Mouse (Mus musculus) CH12.LX (cell line): ENCODE measurements at regions not wholly inside any gene's neighbourhood (a gene's known extent, or its start where the extent isn't known, plus 50 kb on each side); places are given as distances from the start of the nearest gene placed in this dataset.

Experiments
- DNase-seq: peaks from one replicate; pipeline ENCODE4 v3.0.0-alpha.2; 2013; ENCODE audit errors: extremely low read depth
- H3K27ac ChIP-seq: 2 replicates; pipeline ENCODE4 v1.5.1; 2012; ENCODE audit warnings: low read depth, mild to moderate bottlenecking, control low read depth, moderate library complexity; ENCODE audit not compliant: insufficient read depth
- H3K27me3 ChIP-seq: replicated peaks from 2 replicates; pipeline ENCODE3; 2012; ENCODE audit warnings: inconsistent platforms
- H3K36me3 ChIP-seq, 2 experiments: replicated peaks in 1 of 2; 2 replicates each; pipeline versions ENCODE3 to v1.6.1; 2012; ENCODE audit warnings: inconsistent platforms in 1 of 2, low read length in 1 of 2, mild to moderate bottlenecking in 1 of 2, mixed read lengths in 1 of 2, moderate library complexity in 1 of 2; ENCODE audit not compliant: control insufficient read depth in 1 of 2, insufficient read depth in 1 of 2
- H3K4me1 ChIP-seq, 2 experiments: 2 replicates each; pipeline ENCODE4 v1.6.1; 2012; ENCODE audit warnings: inconsistent platforms in 1 of 2, moderate library complexity in 1 of 2; ENCODE audit not compliant: insufficient read depth in 2 of 2, control insufficient read depth in 1 of 2
- H3K4me2 ChIP-seq: 2 replicates; pipeline ENCODE4 v1.6.1; 2012; ENCODE audit warnings: low read depth, mild to moderate bottlenecking, control low read depth; ENCODE audit not compliant: poor library complexity, insufficient read depth, severe bottlenecking
- H3K4me3 ChIP-seq, 3 experiments: fragments of 150-350 bp in 1 of 3; sonication (generic) in 1 of 3; replicated peaks in 1 of 3; 2 replicates each; pipeline versions ENCODE3 to v1.5.1; 2011 to 2012; ENCODE audit warnings: low read depth in 2 of 3, low read length in 2 of 3, mild to moderate bottlenecking in 2 of 3, moderate library complexity in 2 of 3, control low read depth in 1 of 3, improper control_type of control experiment in 1 of 3, inconsistent platforms in 1 of 3, mixed read lengths in 1 of 3; ENCODE audit not compliant: poor library complexity in 1 of 3
- H3K79me2 ChIP-seq: replicated peaks from 2 replicates; pipeline ENCODE4 v1.6.1; 2012; ENCODE audit warnings: mild to moderate bottlenecking, moderate library complexity; ENCODE audit not compliant: control insufficient read depth, poor library complexity, insufficient read depth, severe bottlenecking; ENCODE audit errors: extremely low read depth
- H3K9ac ChIP-seq: 2 replicates; pipeline ENCODE4 v1.6.1; 2012; ENCODE audit warnings: low read depth, mild to moderate bottlenecking, control low read depth, moderate library complexity; ENCODE audit not compliant: insufficient read depth
- H3K9me3 ChIP-seq: replicated peaks from 2 replicates; pipeline ENCODE3; 2012; ENCODE audit warnings: low read length, inconsistent platforms, mixed read lengths
- BHLHE40 ChIP-seq: IDR thresholded peaks from 2 replicates; pipeline ENCODE4 v1.6.1; 2011; ENCODE audit warnings: mild to moderate bottlenecking, low read depth, low read length, improper control_type of control experiment
- E2F4 ChIP-seq: IDR thresholded peaks from 2 replicates; pipeline ENCODE4 v1.6.1; 2011; ENCODE audit warnings: low read depth, low read length, improper control_type of control experiment; ENCODE audit not compliant: insufficient replicate concordance
- ETS1 ChIP-seq: conservative IDR thresholded peaks from 2 replicates; pipeline ENCODE4 v1.6.1; 2012; ENCODE audit warnings: low read depth, mild to moderate bottlenecking, inconsistent platforms, low read length, improper control_type of control experiment, moderate library complexity
- IRF4 ChIP-seq: IDR thresholded peaks from 2 replicates; pipeline ENCODE4 v1.6.1; 2014; ENCODE audit warnings: low read depth, mild to moderate bottlenecking, inconsistent platforms, low read length, improper control_type of control experiment
- JUN ChIP-seq: IDR thresholded peaks from 2 replicates; pipeline ENCODE4 v1.6.1; 2011; ENCODE audit warnings: low read depth, mild to moderate bottlenecking, low read length, improper control_type of control experiment, moderate library complexity; ENCODE audit not compliant: insufficient read depth
- JUND ChIP-seq: conservative IDR thresholded peaks from 2 replicates; pipeline ENCODE4 v1.6.1; 2011; ENCODE audit warnings: low read depth, low read length, improper control_type of control experiment
- KAT2A ChIP-seq: IDR thresholded peaks from 2 replicates; pipeline ENCODE4 v1.6.1; 2012; ENCODE audit warnings: low read length, improper control_type of control experiment, inconsistent platforms; ENCODE audit not compliant: insufficient replicate concordance
- MAX ChIP-seq: IDR thresholded peaks from 2 replicates; pipeline ENCODE4 v1.6.1; 2011; ENCODE audit warnings: low read length, improper control_type of control experiment
- NRF1 ChIP-seq: IDR thresholded peaks from 2 replicates; pipeline ENCODE4 v1.6.1; 2014; ENCODE audit warnings: low read depth, mild to moderate bottlenecking, inconsistent platforms, low read length, improper control_type of control experiment, moderate library complexity
- PAX5 ChIP-seq: IDR thresholded peaks from 2 replicates; pipeline ENCODE4 v1.6.1; 2012; ENCODE audit warnings: low read length, inconsistent platforms, mixed read lengths
- POLR2A ChIP-seq: IDR thresholded peaks from 2 replicates; pipeline ENCODE4 v1.6.1; 2011; ENCODE audit warnings: low read depth, mild to moderate bottlenecking, improper control_type of control experiment, low read length
- RAD21 ChIP-seq: IDR thresholded peaks from 2 replicates; pipeline ENCODE4 v1.6.1; 2011; ENCODE audit warnings: low read depth, mild to moderate bottlenecking, low read length, improper control_type of control experiment, moderate library complexity
- RCOR1 ChIP-seq: conservative IDR thresholded peaks from 2 replicates; pipeline ENCODE4 v1.6.1; 2012; ENCODE audit warnings: low read depth, mild to moderate bottlenecking, inconsistent platforms, low read length, improper control_type of control experiment
- SMC3 ChIP-seq: IDR thresholded peaks from 2 replicates; pipeline ENCODE4 v1.6.1; 2011; ENCODE audit warnings: low read depth, low read length, improper control_type of control experiment
- TBP ChIP-seq: conservative IDR thresholded peaks from 2 replicates; pipeline ENCODE4 v1.6.1; 2011; ENCODE audit warnings: low read depth, low read length, improper control_type of control experiment
- USF2 ChIP-seq: conservative IDR thresholded peaks from 2 replicates; pipeline ENCODE4 v1.6.1; 2011; ENCODE audit warnings: low read depth, low read length, improper control_type of control experiment
- ZKSCAN1 ChIP-seq: IDR thresholded peaks from 2 replicates; pipeline ENCODE4 v1.6.1; 2012; ENCODE audit warnings: low read depth, inconsistent platforms, low read length, improper control_type of control experiment, borderline replicate concordance
- ZMIZ1 ChIP-seq: IDR thresholded peaks from 2 replicates; pipeline ENCODE4 v1.6.1; 2012; ENCODE audit warnings: low read depth, mild to moderate bottlenecking, inconsistent platforms, low read length, improper control_type of control experiment
- dilution Hi-C: fragments of 300-500 bp; cut with MboI; formaldehyde crosslinking; loops from 2 replicates; pipeline ENCODE4 v1.14.3; 2020; ENCODE audit warnings: low sequenced_read_pairs; ENCODE audit not compliant: extremely low pct_unique_long_range_greater_than_20kb, extremely low pct_ligation_motif_present
- in situ Hi-C: fragments of 300-500 bp; cut with MboI; formaldehyde crosslinking; loops from 3 replicates; pipeline ENCODE4 v1.14.3; 2019; ENCODE audit warnings: low sequenced_read_pairs, low pct_ligation_motif_present, low pct_unique_long_range_greater_than_20kb, mixed read lengths

DNA sequence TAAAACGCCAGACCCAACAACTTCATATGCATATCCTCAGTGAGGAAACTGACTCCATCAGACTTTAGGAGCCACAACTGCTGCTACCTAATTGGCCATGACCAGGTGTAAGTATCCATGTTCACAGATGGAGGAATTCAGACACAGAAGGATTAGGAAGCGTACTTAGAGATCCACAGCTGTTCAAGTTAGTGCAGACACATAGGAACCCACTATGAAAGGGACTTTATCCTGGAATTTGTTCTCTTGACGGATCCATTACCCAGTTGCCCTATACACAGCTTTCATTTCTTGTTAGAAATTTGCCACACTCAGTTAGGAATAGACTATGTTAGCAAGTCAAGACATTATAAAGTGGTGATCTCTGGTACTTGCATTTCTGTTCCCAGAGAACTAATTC is 266.7 kb upstream of the Pcdh7 start:
- dilution Hi-C loops = no loop called here

DNA sequence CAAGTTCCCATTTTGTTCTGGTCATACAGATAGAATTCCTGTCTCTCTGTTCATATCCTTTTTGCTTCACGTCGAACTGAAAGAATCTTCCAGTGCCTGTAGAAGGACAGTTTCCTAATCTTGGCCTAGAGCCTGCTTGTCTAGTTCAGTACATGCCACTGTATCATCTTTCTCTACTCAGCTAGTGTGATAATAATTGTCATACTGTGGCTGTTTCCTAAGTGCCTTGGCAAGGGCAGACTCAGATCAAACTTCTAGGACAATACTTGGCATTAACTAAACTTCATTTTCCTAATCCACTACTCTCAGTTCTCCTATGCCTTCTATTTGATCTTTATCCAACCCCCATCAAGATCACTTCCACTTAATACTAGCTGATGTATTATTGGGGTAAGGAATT is 266.3 kb upstream of the Pcdh7 start:
- no peak overlapping the region for H3K9ac ChIP-seq
- dilution Hi-C loops = no loop called here
- no peak overlapping the region for H3K4me3 ChIP-seq
- no peaks in the 10 kb centered on the region for H3K36me3 ChIP-seq
- no peak for DNase-seq
- no peak overlapping the region for H3K27ac ChIP-seq
- H3K27me3 ChIP-seq = no peaks in the 10 kb centered on the region
- H3K9me3 ChIP-seq = no peaks in the 10 kb centered on the region
- in situ Hi-C loops = no loop called here
- no peaks in the 10 kb centered on the region for H3K4me1 ChIP-seq
- H3K79me2 ChIP-seq = no peaks in the 10 kb centered on the region
- no peak for TF ChIP-seq USF2
- no peak for TF ChIP-seq RCOR1
- TF ChIP-seq SMC3 = no peak
- no peak for TF ChIP-seq IRF4
- no peak for TF ChIP-seq NRF1
- no peak overlapping the region for H3K4me2 ChIP-seq

More for the DNA sequence above, 266.7 kb upstream of the Pcdh7 start:
- no peaks in the 10 kb centered on the region for H3K79me2 ChIP-seq
- no peak for TF ChIP-seq RAD21
- no peak for TF ChIP-seq ETS1
- TF ChIP-seq PAX5 = no peak
- TF ChIP-seq JUN = no peak
- TF ChIP-seq POLR2A = no peak
- no peak for TF ChIP-seq TBP
- TF ChIP-seq E2F4 = no peak
- no peak for TF ChIP-seq KAT2A
- TF ChIP-seq ZMIZ1 = no peak
- no peak for TF ChIP-seq JUND
- TF ChIP-seq ZKSCAN1 = no peak
- TF ChIP-seq BHLHE40 = no peak
- TF ChIP-seq SMC3 = no peak
- TF ChIP-seq MAX = no peak
- TF ChIP-seq, all 38 proteins: peak for 0
- Histone ChIP-seq H3K27ac (no peak overlapping the region), H3K4me3 (no peak overlapping the region), H3K36me3 (no peaks in the 10 kb centered on the region), H3K4me2 (no peak overlapping the region), H3K9ac (no peak overlapping the region), H3K9me3 (no peaks in the 10 kb centered on the region), H3K27me3 (no peaks in the 10 kb centered on the region), H3K4me1 (no peaks in the 10 kb centered on the region)
- in situ Hi-C loops = no loop called here
- no peak for DNase-seq
